Mouse (Mus musculus): ENCODE data around the gene Desi1.
A peak's percentile ranks its signal among the peaks of the same experiment; 100 is the strongest.

DNA sequence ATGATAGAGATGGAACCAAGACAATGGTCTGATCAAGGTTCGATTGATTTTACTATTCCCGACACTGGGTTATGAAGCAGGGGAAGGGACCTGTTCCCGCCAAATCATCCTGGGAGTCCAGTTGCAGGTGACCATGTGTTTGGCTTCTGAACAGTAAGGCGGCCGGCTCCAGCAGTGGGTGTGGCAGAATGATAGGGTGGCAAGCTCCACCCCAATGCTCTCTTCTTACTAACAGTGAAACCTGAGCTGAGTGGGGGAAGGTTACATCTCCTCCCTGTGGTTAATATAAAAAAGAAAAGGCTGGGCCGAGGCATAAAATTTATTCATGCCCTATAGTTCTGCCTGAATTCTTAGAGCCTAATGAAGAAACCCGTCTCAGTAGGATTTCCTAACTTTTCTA is 64.5 kb downstream of the Desi1 start:
- TF ChIP-seq MYC (IDR thresholded peaks at IDR 0.05; ENCODE audit: low read depth, low read length) = no peak
- no peak for TF ChIP-seq USF1 (IDR thresholded peaks at IDR 0.05; ENCODE audit: low read depth, low read length)
- no peak for TF ChIP-seq SIN3A (IDR thresholded peaks at IDR 0.05; ENCODE audit: low read length)
- 0 out of 2 replicates have a peak, but pooled peaks have one; percentile 7 for TF ChIP-seq EP300 (IDR thresholded peaks at IDR 0.05; ENCODE audit: low read length)
- TF ChIP-seq MEF2A (IDR thresholded peaks at IDR 0.05; ENCODE audit: borderline replicate concordance, low read depth, low read length) = no peak
- no peak for TF ChIP-seq SMC3 (IDR thresholded peaks at IDR 0.05; ENCODE audit: low read depth, low read length)
- TF ChIP-seq RCOR1 (conservative IDR thresholded peaks at IDR 0.05; ENCODE audit: low read depth, low read length) = no peak
- TF ChIP-seq CTCF (conservative IDR thresholded peaks at IDR 0.05 in 1 of 2, IDR thresholded peaks at IDR 0.05 in 1 of 2; ENCODE audit: low read depth in 2 of 2, low read length in 2 of 2) = no peak
- TF ChIP-seq ZKSCAN1 (IDR thresholded peaks at IDR 0.05; ENCODE audit: borderline replicate concordance, low read depth, low read length) = no peak
- TF ChIP-seq TCF12 (IDR thresholded peaks at IDR 0.05; ENCODE audit: low read depth, low read length) = no peak

Data from CH12.LX (cell line).